Mouse (Mus musculus): ENCODE results near the gene Ugt1a6a.

GRCm38 (mm10) chr1:88213766-88214461, 79.3 kb downstream of the Ugt1a6a start:
- TF ChIP-seq CTCF (IDR thresholded peaks at IDR 0.05; ENCODE audit: borderline replicate concordance, insufficient read depth, low read length) (no peak), POLR2A (IDR thresholded peaks at IDR 0.05; ENCODE audit: low read depth, low read length) (no peak)
